Mouse (Mus musculus) c-Kit-positive CD71-positive TER-119-positive erythroid progenitor cells, embryonic 14.5 days (primary cell): ENCODE results near the gene Esf1.
A peak's percentile ranks its signal among the peaks of the same experiment; 100 is the strongest.
"Not testable (repeated sequence)": the region's sequence is repeated elsewhere in the genome, so short reads cannot be mapped to it uniquely, and the experiment has no call there.

Experiments used
- DNase-seq: peaks from one replicate; pipeline ENCODE4 v3.0.0-alpha.2; 2013; ENCODE audit warnings: low spot score

Esf1 gene

DNA sequence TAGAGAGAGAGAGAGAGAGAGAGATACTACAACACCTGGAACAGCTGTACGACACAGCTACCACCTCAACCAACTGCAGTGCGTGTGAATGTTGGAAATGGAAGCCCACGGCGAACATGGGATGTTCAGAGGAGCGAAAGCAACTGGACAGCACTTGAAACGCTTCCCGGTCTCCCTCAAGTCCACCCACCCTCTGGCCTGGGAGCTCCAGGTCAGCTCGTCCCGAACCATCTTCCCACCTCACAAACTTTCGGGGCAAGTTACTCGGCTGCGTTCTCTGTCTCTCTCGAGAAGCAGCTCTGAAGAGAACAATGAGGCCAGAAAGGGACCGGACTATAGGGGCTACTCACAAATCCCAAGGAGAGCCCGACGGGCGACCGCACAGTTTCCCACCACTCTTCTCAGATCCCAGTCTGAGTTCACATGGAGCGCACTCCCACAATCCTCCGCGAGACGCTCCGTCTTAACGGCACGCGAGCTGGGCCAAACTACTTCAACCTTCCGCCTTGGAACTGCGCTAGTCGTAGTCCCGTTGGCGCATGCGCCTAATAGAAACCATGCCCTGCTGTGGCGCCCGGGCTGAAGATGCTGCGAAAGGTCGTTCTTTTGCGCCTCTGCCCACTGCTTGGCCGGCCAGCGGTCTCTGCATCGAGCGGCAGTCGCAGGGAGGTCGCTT is at the start of gene Esf1, which contains the start of gene Ndufaf5:
Gene Esf1 (minus strand): TSS at position 438 of the 676 bp plus-strand sequence.
Gene Ndufaf5 (plus strand): TSS at position 523 of the 676 bp plus-strand sequence.
- DNase-seq: peak; percentile 96

DNA sequence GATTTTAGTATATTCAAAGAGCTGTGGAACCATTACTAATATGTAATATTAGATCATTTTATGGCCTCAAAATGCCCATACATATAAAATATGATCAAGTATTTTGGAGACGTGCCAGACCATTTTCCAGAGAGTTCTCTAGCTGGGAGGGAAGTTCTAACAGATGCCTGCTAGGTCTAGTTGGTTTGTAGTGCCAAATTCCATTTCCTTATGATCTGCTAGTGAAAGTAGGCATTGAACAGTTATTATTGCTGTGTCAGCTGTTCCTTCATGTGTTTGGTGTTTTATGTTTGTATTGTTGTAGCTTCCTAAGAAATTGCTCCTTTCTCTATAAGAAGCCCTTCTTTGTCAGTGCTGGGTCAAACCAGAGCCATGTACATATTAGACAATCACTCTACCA is 45.6 kb upstream of the Esf1 start:
- DNase-seq: no peak

- no peak for DNase-seq
These were observed 45.1 kb upstream of the Esf1 start for GRCm38 (mm10) chr2:140215415-140215814.

DNA sequence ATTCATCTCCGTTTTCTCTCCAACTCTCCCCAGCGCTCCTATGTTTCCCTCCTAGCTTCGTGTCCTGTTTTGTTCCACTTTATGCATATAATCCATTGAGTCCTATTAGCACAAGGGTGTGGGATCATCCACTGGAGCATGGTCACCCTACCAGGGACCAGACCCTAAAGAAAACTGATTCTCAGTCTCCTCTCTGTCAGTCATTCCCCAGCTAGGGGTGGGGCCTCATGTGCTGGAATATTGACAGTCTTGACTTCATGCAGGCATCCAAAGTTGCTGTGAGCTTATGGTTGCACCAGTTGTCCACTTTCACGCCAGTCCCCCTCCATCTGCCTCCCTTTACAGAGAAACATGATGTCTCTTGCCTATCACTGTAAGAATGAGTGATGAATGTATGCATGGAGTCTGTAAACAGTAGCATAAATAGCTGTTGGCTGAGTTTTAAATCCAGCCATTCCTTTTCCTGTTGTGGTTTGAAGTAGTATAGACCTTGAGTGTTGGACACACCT is 44.2 kb upstream of the Esf1 start:
- no peak for DNase-seq

GRCm38 (mm10) chr2:140203756-140204155 is 33.4 kb upstream of the Esf1 start:
- no peak for DNase-seq

DNA sequence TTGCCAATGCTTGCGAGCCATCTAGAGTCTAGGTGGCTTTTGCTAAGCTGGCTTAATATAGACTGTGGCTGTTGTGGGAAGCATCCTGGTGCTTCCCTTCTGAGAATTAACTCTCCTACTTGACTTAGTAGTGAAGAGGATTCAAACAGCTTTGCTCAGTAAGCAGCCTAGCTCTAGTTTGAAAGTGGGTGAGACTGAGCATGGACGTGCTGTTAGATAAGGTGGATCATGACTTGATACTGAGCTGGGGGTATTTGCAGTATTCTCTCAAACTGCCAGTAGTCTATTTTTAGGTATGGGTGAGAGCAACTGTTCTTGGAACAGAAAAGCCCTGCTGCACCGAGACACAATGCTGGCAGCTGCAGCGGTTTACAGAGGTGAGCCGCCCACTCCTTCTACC is 32.2 kb upstream of the Esf1 start:
- no peak for DNase-seq

GRCm38 (mm10) chr2:140200713-140201112 is 30.3 kb upstream of the Esf1 start:
- DNase-seq: no peak

- DNase-seq: not testable (repeated sequence)
These were observed 15.4 kb upstream of the Esf1 start for GRCm38 (mm10) chr2:140185685-140186210.

DNA sequence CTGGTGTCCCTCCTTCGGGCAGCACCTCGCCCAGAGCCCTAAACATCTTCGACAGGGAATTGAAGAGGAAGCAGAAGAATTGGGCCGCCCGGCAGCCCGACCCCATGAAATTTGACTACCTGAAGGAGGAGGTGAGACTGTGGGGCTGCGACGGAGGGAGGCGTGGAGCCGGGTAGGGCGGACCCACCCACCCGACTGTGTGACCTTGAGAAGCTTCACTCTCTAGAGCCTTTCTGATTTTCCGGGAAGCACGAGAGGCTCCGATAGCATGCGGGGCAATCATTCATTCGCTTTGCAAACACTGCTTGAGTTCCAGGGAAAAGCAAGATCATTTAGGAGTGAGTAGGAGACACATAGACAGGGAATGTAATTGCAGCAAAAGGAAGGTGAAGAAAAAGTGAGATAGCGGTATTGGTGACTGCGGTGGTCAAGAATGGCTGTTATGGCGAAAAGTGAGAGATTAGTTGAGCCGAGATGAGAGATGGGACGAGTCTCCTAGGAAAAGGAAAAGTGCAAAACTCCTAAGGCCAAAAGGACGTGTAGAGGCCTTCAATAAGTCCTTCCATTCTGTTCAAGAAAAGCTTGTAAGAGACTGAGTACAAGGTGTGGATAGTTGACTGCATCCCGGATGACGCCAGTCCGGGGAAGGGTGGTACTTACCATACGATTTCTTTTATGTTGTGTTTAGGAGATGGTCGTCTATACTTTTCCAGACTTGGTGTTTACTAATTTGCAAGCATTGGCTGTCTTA is 614 bp upstream of the Esf1 start:
- peak; percentile 23 for DNase-seq

- DNase-seq: no peak
These were observed 1.3 kb downstream of the Esf1 start for GRCm38 (mm10) chr2:140169057-140169456.

GRCm38 (mm10) chr2:140163351-140163854 is 7.0 kb downstream of the Esf1 start:
- DNase-seq: peak; percentile 70

- DNase-seq: peak; percentile 47
These were observed 11.1 kb downstream of the Esf1 start for GRCm38 (mm10) chr2:140159186-140159730.

- not testable (repeated sequence) for DNase-seq
These were observed 18.6 kb downstream of the Esf1 start, which contains the start of gene Gm17374 for GRCm38 (mm10) chr2:140151743-140152142. Gene Gm17374, plus strand, starts transcription at chr2:140152043.

- no peak for DNase-seq
These were observed 44.8 kb downstream of the Esf1 start for GRCm38 (mm10) chr2:140125516-140125915.

GRCm38 (mm10) chr2:140113851-140114250 is 56.5 kb downstream of the Esf1 start:
- DNase-seq: no peak

DNA sequence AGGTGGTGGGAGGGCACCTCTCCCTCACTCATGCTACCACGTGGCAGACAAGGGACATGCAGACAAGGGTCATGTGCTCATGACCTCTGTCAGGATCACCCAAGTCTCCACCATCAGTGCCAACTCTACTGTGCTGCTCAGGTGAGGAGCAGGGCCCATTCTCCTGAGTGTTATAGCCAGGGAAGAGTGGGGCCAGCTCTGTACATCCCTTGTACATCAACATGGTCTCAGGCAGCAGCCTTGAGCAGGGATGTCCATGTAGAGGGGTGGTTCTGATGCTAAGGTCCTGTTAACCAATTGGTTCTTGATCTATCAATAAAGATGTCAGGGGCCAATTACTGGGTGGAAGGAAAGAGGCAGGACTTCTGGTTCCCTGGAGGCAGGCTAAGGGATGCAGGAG is 61.4 kb downstream of the Esf1 start:
- no peak for DNase-seq

DNA sequence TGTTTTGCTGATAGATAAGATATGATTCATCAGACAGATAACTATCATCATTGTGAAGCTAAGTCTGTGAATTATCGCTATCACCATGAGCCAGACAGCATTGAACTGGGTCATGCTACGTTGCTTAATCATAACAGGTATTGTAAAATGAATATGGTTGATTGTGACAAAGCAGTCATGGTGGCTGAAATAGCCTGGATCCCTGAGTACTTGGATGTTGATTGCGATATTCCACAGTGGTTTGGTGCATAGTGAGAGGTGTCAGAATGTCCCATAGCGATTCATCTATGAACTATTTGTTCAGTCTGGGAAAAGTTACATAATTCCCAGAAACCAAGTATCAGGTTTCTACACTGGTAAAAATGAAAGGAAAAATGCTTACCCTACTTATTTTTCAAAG is 62.7 kb downstream of the Esf1 start:
- no peak for DNase-seq

- no peak for DNase-seq
These were observed 65.4 kb downstream of the Esf1 start for GRCm38 (mm10) chr2:140104951-140105350.

DNA sequence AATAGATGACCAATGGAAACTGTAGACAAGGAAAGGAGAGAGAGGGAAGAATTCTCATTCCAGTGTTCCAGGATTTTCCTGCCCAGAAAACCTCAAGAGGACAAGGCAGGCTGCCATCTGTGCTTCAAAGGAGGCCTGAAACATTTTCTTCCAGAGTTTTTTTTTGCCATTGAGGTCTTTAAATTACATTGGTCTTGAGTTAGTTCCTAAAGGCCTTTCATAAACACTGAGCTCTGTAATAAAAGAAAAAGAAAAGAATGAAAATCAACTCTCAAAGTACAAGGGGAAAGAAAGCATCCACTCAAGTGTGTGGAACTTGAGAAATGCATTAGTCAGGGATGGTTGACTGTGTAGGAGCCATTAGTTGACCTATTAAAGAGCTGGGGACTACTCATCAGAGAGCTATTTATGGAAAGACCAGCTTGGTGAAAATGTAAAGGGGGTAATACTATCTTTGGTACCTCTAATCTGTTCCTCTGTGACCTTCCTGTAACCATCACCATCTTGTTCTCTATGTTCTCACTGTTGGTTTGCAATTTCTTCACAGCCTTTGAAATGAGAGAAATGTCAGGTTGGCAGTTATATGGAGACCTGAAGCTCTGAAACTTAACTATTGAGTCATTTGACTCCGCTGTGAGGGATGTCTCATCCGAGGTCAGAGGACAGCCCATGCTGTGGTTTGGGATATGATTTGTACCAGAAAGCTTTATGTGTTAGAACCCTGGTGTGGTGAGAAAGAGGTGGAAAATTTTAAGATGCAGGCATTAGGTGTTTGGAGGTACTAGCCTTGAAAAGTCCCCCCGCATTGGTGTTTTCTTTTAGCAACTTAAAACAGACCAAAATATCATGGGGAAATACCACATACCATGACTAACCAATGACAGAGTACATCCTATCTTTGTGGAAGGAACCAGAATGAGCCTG is 69.6 kb downstream of the Esf1 start:
- no peak for DNase-seq

DNA sequence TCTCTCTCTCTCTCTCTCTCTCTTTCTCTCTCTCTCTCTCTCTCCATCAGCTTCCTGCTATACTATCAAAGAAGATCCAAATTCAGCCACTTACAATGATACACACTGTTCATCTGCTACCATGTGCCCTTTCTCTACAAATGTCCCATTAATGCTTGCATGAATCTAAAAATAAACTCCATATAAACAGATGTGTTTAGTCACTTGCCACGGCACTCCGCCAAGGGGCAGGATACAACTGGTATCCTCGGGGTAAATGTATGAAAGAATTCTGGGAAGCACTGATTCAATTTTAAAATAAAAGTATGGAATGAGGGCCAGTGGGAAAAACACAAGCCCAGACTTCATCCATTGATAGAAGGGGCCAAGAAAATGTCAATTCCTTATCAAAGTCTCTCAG is 70.4 kb downstream of the Esf1 start:
- no peak for DNase-seq

DNA sequence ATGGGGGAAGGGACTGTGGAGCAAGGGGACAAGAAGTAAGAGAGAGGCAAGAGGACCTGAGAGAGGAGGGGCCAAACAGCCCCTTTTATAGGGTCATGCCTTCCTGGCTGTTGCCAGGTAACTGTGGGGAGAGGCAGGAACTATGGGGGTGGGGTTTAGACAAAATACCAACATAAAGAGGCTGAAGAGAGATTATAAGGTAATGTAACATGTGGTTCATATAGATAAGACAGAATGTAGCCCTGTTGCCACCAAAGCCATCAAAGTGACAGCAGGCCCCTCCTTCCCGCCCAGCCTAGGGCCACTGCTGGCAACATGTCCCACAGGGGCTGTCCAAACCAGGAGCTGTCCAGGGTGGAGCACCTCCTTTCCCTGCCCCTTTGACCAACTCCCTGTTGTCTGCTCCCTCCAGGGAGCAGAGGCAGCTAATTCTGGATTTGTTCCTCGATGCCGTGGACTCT is 73.2 kb downstream of the Esf1 start:
- DNase-seq: peak; percentile 85
